Mouse (Mus musculus) lung, postnatal 0 days (tissue): ENCODE results near the gene Slc7a6. TPM values are rescaled to one million over a fixed set of nuclear protein-coding genes. Genes with fewer than 3 reads are reported as not detected.

Experiments used
- ATAC-seq: fragments of 200-750 bp; cut with Nextera tagmentation; 2 replicates; pipeline ENCODE4 v1.8.0; 2017; ENCODE audit warnings: moderate library complexity
- DNase-seq: peaks from one replicate; pipeline ENCODE4 v3.0.0-alpha.2; 2016; ENCODE audit warnings: low spot score
- H3K27ac ChIP-seq: fragments of 300-500 bp; sonication (generic); 2 replicates; pipeline ENCODE4 v1.5.1; 2014; ENCODE audit warnings: antibody characterized with exemption, mild to moderate bottlenecking, low read length, mixed read lengths
- H3K27me3 ChIP-seq: fragments of 300-500 bp; sonication (generic); replicated peaks from 2 replicates; pipeline ENCODE4 v1.6.1; 2014; ENCODE audit warnings: low read length, mixed read lengths; ENCODE audit not compliant: insufficient read depth
- H3K36me3 ChIP-seq: fragments of 300-500 bp; sonication (generic); 2 replicates; pipeline ENCODE4 v1.6.1; 2014; ENCODE audit warnings: low read length, mixed read lengths; ENCODE audit not compliant: insufficient read depth
- H3K4me1 ChIP-seq: fragments of 300-500 bp; sonication (generic); 2 replicates; pipeline ENCODE4 v1.6.1; 2014; ENCODE audit warnings: antibody characterized with exemption, low read depth, low read length, mixed read lengths; ENCODE audit not compliant: insufficient read depth
- H3K4me2 ChIP-seq: fragments of 300-500 bp; sonication (generic); replicated peaks from 2 replicates; pipeline ENCODE4 v1.6.1; 2014; ENCODE audit warnings: low read depth, mild to moderate bottlenecking, low read length, moderate library complexity, mixed read lengths
- H3K4me3 ChIP-seq: fragments of 300-500 bp; sonication (generic); 2 replicates; pipeline ENCODE4 v1.5.1; 2014; ENCODE audit warnings: low read depth, low read length
- H3K9ac ChIP-seq: fragments of 300-500 bp; sonication (generic); replicated peaks from 2 replicates; pipeline ENCODE4 v1.6.1; 2014; ENCODE audit warnings: low read depth, mild to moderate bottlenecking
- H3K9me3 ChIP-seq: fragments of 300-500 bp; sonication (generic); 2 replicates; pipeline ENCODE4 v1.6.1; 2016; ENCODE audit warnings: low read length, mixed read lengths
- CTCF ChIP-seq: IDR thresholded peaks from 2 replicates; pipeline ENCODE4 v1.5.1; 2016; ENCODE audit warnings: antibody characterized with exemption, mild to moderate bottlenecking
- EP300 ChIP-seq: IDR thresholded peaks from 2 replicates; pipeline ENCODE4 v1.6.1; 2016; ENCODE audit warnings: antibody characterized with exemption, mild to moderate bottlenecking, control low read depth
- WGBS: fragments of 180-500 bp; shearing (Covaris S2); extraction: QIAGEN DNeasy Blood & Tissue Kit; methylation state at CpG from one replicate; pipeline ENCODE4 v1.1.7; 2014; 5-methylcytosine and 5-hydroxymethylcytosine counted together
- polyA plus RNA-seq: library from polyadenylated mRNA; unstranded; fragments of >200 nt; fragmentation: Nextera tagmentation; extraction: Ambion mirVana; gene quantifications from 2 replicates; pipeline ENCODE4 v1.2.1, GENCODE M21; 2015

Gene Slc7a6
- polyA plus RNA-seq, 1 experiment from 2014 or later, result 38.9 TPM

- TF ChIP-seq CTCF (peak; percentile 20), EP300 (no peak)
- no peaks in the 10 kb centered on the region for H3K9me3 ChIP-seq
- H3K36me3 ChIP-seq, result 0 out of 2 replicates have a peak, but pooled peaks cover 3% of the 10 kb centered on the region
- peak overlapping the region; percentile 94 for H3K27ac ChIP-seq
- DNase-seq (peak; percentile 57), ATAC-seq (peak; percentile 45)
- peak overlapping the region; percentile 88 for H3K4me3 ChIP-seq
- no peaks in the 10 kb centered on the region for H3K27me3 ChIP-seq
- peaks cover 3% of the 10 kb centered on the region; the same call in 1 of the 2 replicates for H3K4me1 ChIP-seq
- peak overlapping the region; percentile 93 for H3K9ac ChIP-seq
- peak overlapping the region; percentile 81 for H3K4me2 ChIP-seq
- WGBS, result under 1% methylated on average over 33 of the region's 35 CpGs
Measured at GRCm38 (mm10) chr8:106210035-106210731, 41.5 kb downstream of the Slc7a6 start.

GRCm38 (mm10) chr8:106210821-106211345, 42.2 kb downstream of the Slc7a6 start, which contains the start of the genes Slc7a6os and Prmt7:
TSS of gene Slc7a6os (minus strand) at chr8:106210935.
TSS of gene Prmt7 (plus strand) at chr8:106210936.
- Histone ChIP-seq H3K27me3 (no peaks in the 10 kb centered on the region), H3K27ac (peak within 1 kb of the TSS; percentile 94), H3K36me3 (0 out of 2 replicates have a peak, but pooled peaks cover 3% of the 10 kb centered on the region), H3K9me3 (no peaks in the 10 kb centered on the region), H3K4me2 (peak within 1 kb of the TSS; percentile 81), H3K4me3 (peak within 1 kb of the TSS; percentile 88), H3K4me1 (peaks cover 3% of the 10 kb centered on the region; the same call in 1 of the 2 replicates), H3K9ac (peak within 1 kb of the TSS; percentile 93)
- WGBS, result under 1% methylated on average over 49 of the region's 52 CpGs
- DNase-seq (peak; percentile 98), ATAC-seq (peak; percentile 99)
- no peak for TF ChIP-seq EP300

- peak overlapping the region; percentile 94 for H3K27ac ChIP-seq
- H3K4me3 ChIP-seq, result peak overlapping the region; percentile 88
- WGBS, result 2% methylated on average over 13 of the region's 13 CpGs
- 0 out of 2 replicates have a peak, but pooled peaks cover 3% of the 10 kb centered on the region for H3K36me3 ChIP-seq
- peak overlapping the region; percentile 93 for H3K9ac ChIP-seq
- H3K4me2 ChIP-seq, result peak overlapping the region; percentile 81
- H3K27me3 ChIP-seq, result no peaks in the 10 kb centered on the region
- H3K4me1 ChIP-seq, result peaks cover 3% of the 10 kb centered on the region; the same call in 1 of the 2 replicates
- DNase-seq (peak; percentile 47), ATAC-seq (peak; percentile 8; the same call in 1 of the 2 replicates)
- TF ChIP-seq CTCF (no peak), EP300 (no peak)
- H3K9me3 ChIP-seq, result no peaks in the 10 kb centered on the region
Measured at GRCm38 (mm10) chr8:106211421-106211820, 42.8 kb downstream of the Slc7a6 start.

- no peak overlapping the region for H3K4me3 ChIP-seq
- H3K36me3 ChIP-seq, result 0 out of 2 replicates have a peak, but pooled peaks cover 7% of the 10 kb centered on the region
- no peak overlapping the region for H3K4me2 ChIP-seq
- no peak for ATAC-seq
- TF ChIP-seq EP300, result no peak
- TF ChIP-seq CTCF, result no peak
- DNase-seq, result no peak
- no peaks in the 10 kb centered on the region for H3K27me3 ChIP-seq
- H3K9ac ChIP-seq, result no peak overlapping the region
- H3K9me3 ChIP-seq, result no peaks in the 10 kb centered on the region
- no peak overlapping the region for H3K27ac ChIP-seq
- whole genome bisulfite sequencing, result 78% methylated on average over 3 of the region's 3 CpGs
- H3K4me1 ChIP-seq, result peaks cover 3% of the 10 kb centered on the region; the same call in 1 of the 2 replicates
Measured at GRCm38 (mm10) chr8:106213959-106214358, 45.3 kb downstream of the Slc7a6 start.

- no peak for ATAC-seq
- H3K4me3 ChIP-seq, result no peak overlapping the region
- no peak overlapping the region for H3K4me2 ChIP-seq
- no peak overlapping the region for H3K27ac ChIP-seq
- peaks cover 4% of the 10 kb centered on the region; the same call in 1 of the 2 replicates for H3K36me3 ChIP-seq
- no peak for DNase-seq
- H3K4me1 ChIP-seq, result no peaks in the 10 kb centered on the region
- no peak overlapping the region for H3K9ac ChIP-seq
- WGBS, result 85% methylated on average over 3 of the region's 3 CpGs
- no peaks in the 10 kb centered on the region for H3K27me3 ChIP-seq
- H3K9me3 ChIP-seq, result no peaks in the 10 kb centered on the region
- peak; percentile 14; the same call in 1 of the 2 replicates for TF ChIP-seq CTCF
- TF ChIP-seq EP300, result no peak
Measured at GRCm38 (mm10) chr8:106219620-106220019, 51.0 kb downstream of the Slc7a6 start.

- no peaks in the 10 kb centered on the region for H3K9me3 ChIP-seq
Measured at GRCm38 (mm10) chr8:106226589-106226988, 57.9 kb downstream of the Slc7a6 start.

More at GRCm38 (mm10) chr8:106226589-106226988, 57.9 kb downstream of the Slc7a6 start:
- ATAC-seq (no peak), DNase-seq (peak; percentile 59)
- Histone ChIP-seq H3K4me2 (no peak overlapping the region), H3K4me3 (no peak overlapping the region), H3K27ac (no peak overlapping the region), H3K27me3 (no peaks in the 10 kb centered on the region), H3K36me3 (no peaks in the 10 kb centered on the region; the same call in 1 of the 2 replicates), H3K4me1 (no peaks in the 10 kb centered on the region), H3K9ac (no peak overlapping the region)
- TF ChIP-seq CTCF (peak; percentile 87), EP300 (no peak)
- 36% methylated on average over 9 of the region's 9 CpGs for WGBS
